Mouse (Mus musculus) lung, adult 2 months (tissue): Measurements from ENCODE around the gene Serpinb9.

Experiments
- CTCF ChIP-seq: fragments of 200-500 bp; IDR thresholded peaks from 2 replicates; pipeline ENCODE4 v1.5.1; 2011; ENCODE audit warnings: mild to moderate bottlenecking, low read length, control low read depth; ENCODE audit not compliant: insufficient read depth
- POLR2A ChIP-seq: fragments of 200-500 bp; IDR thresholded peaks from 2 replicates; pipeline ENCODE4 v1.6.1; 2011; ENCODE audit warnings: low read depth, mild to moderate bottlenecking, control low read depth, low read length, borderline replicate concordance; ENCODE audit errors: extremely low read depth

GRCm38 (mm10) chr13:32986256-32986655, 16.8 kb upstream of the Serpinb9 start:
- TF ChIP-seq CTCF: no peak
- no peak for TF ChIP-seq POLR2A
